Mouse (Mus musculus): Measurements from ENCODE around the gene Bmper.

- TF ChIP-seq GATA1 (IDR thresholded peaks at IDR 0.05; ENCODE audit: low read length) (no peak), TAL1 (IDR thresholded peaks at IDR 0.05; ENCODE audit: low read length) (no peak)
These were observed 213.9 kb downstream of the Bmper start for GRCm38 (mm10) chr9:23436751-23437150.

Data from erythroblast, embryonic 14.5 days (primary cell).